Mouse (Mus musculus) left cerebral cortex, adult 8-10 months (tissue): ENCODE measurements around the gene Telo2. TPM values are rescaled to one million over a fixed set of nuclear protein-coding genes. Genes with fewer than 3 reads are reported as not detected.
A peak's percentile ranks its signal among the peaks of the same experiment; 100 is the strongest.
"Not testable (repeated sequence)": the region's sequence is repeated elsewhere in the genome, so short reads cannot be mapped to it uniquely, and the experiment has no call there.

Source experiments
- DNase-seq, 2 experiments: peaks; one replicate each; pipeline ENCODE4 v3.0.0; 2022; ENCODE audit warnings: low spot score in 2 of 2
- total RNA-seq, 4 experiments: library from RNA; stranded (reverse); gene quantifications; 2 replicates each; pipeline ENCODE4 v1.2.4; 2022

Gene Telo2
- 10 to 100 TPM; 22.6 to 34.6 (median 28.6) TPM for total RNA-seq

DNA sequence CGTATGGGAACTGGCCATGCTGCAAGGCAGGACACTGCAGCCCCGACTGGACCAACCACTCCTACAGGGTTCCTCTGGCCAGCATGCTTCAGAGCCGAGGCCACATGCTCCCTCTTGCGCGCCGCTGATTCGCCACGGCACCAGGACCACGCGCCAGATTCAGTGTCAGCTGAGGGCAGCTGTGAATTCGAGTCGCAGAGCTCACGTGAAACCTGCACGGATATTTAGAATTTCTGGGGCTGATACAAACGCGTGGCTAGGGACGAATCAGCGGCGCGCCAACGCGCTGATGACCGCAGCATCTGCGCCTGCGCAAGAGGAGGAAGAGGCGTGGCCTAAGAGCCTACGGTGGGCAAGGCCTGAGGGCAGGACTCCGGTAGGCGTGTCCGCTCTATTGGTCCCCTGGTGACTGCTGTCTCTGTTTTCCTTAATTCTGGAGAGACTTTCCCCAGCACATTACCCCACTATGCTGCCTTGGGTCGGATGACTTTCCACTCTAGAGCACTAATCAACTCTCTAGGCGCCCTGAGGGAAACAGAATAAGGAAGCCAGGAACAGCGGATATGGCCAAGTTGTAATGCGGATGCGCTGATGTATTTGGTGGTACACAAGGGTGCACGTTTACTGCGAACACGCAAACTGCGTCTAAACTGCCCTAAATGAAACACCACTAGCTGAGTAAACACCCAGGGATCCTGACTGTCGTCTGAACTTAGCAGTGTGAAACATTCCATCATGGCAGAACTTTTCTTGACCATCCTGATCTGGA, at the start of gene Telo2:
Gene Telo2, minus strand, starts transcription at position 304 of the 769 bp plus-strand sequence.
- peak; percentile 87 for DNase-seq

DNA sequence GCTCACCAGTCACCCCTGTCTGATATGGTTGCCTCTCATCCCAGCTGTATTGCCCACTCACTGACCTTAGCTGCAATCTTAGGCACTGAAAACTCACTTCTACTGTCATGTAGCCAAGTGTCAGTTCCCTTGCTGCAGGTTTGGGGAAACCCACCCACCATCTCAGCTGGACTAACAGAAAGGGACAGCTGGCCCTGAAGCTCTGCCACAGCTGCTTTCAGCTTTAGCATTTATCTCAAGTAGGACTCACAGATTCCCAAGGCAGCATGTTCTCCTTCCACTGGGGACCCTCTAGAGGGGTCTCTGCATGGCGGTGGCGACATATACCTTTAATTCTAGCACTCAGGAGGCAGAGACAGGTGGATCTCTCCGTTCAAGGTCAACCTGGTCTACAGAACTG, 49.0 kb upstream of the Telo2 start:
- no peak for DNase-seq

DNA sequence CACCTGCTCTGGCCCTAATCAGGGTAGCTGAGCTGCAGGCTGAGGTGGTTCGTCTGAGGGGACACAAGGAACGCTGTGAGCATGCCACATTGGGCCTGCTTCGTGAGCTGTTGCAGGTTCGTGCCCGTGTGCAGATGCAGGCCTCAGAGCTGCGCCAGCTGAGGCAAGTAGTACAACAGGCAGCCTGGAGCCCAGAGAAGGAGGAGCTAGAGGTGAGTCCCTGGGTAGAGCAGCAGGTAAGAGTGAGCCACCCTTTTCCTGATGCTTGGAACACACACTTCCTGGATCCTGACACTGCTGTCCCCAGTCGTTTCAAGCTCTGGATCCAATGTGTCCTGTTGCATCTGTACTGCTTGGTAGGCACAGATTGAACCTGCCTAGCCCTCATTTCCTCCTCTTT, 47.6 kb upstream of the Telo2 start:
- no peak for DNase-seq

DNA sequence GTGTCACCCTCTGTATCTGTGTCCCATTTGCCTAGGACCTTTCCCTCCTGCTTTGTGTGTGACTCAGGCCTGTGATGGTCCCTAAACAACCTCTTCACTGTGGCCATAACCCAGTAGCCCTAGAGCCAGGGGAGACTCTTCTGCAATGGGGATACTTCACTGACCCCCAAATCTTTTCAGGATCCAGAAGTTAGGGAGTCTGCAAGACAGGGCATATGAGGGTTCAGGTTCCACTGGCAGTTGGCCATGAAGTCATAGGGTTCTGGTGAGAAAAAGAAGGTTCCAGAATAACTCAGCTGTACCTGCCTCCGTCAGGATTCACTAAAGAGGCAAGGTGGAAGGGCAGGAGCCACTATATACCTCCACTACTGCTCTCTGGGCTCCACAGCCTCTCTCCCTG, 46.4 kb upstream of the Telo2 start, which contains the start of gene Ccdc154:
Gene Ccdc154, plus strand, starts transcription at position 301 of the 400 bp plus-strand sequence.
- DNase-seq: no peak

DNA sequence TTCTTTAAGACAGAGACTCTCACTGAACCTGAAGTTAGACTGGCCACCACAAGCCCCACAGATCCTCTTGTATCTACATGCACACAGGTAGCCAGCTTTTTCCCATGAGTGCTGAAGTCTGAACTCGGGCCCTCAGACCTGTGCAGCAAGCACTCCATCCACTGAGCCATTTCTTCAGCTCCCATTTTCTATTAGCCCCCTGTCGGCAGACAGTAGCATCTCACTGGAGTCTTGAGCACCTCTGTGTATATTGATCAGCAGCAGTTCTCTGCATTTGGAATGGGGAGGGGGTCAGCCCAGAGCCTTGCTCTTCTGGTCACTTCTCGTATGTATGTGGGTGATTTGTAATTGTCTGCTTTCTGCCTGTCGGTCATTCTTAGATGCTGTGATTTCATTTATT, 24.2 kb upstream of the Telo2 start:
- no peak for DNase-seq

DNA sequence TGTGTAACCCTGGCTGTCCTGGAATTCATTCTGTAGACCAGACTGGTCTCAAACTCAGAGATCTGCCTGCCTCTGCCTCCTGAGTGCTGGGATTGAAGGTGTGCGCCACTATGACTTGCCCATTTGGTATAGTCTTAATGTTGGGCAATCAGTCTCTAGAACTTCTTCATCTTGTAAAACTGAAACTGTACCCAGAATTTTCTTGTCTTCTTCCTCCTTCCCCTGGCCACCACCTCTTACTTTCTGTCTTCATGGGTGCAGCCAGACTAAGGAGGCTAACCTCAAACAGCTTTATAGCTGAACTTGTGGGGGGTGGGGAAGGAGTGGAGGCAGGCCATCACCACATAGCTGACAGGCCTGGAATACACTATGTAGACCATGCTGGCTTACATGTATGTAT, 23.0 kb upstream of the Telo2 start:
- no peak for DNase-seq

DNA sequence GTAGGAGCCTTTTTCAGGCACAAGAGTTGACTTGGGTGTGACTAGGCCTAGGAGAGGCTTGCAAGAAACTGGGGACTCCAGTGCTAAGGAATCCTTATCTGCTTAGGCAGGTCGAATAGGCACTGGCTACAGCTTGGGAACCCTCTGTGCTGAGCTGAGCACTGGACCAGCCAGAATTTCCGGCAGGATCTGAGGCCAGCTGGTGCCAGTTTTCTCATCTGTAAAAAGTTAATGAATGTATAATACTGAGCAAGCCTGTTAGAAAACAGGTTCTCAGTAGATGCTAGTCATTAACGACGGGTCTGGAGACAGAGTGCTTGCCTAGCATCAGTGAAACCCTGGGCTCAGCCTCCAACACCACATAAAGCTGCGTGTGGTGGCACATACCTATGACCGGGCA, 19.9 kb upstream of the Telo2 start:
- DNase-seq: no peak

DNA sequence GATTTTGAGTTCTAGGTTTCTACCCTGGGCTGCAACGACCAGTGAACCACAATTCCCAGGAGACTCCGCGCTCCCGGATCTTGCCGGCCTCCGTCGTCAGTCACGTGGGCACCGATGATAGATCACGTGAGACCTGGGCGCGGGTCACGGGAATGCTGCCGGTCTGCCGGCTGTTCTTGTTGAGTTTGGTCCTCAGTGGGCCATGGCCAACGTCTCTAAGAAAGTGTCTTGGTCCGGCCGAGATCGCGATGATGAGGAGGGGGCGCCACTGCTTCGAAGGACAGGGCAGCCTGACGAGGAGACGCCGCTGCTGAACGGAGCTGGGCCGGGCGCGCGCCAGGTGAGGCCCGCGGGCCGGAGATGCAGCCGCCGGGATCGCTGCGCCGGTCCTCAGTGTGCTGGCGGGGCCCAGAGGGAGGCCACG, 17.5 kb upstream of the Telo2 start, which contains the start of gene Clcn7:
Gene Clcn7, plus strand, starts transcription at position 117 of the 424 bp plus-strand sequence.
- DNase-seq: peak; percentile 91 to 93

DNA sequence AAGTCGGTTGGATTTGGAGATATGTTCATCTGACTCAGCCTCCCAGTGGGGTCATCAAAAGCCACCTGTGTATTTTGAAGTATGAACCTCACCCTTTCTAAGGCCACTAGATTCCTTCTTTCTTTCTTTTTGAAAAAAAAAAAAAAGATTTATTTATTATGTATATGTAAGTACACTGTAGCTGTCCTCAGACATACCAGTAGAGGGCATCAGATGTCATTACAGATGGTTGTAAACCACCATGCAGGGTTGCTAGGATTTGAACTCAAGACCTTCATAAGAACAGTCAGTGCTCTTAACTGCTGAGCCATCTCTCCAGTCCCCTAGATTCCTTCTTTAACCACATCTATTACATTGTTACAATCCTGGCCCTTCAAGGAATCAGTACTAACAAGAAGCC, 14.3 kb upstream of the Telo2 start:
- no peak for DNase-seq

DNA sequence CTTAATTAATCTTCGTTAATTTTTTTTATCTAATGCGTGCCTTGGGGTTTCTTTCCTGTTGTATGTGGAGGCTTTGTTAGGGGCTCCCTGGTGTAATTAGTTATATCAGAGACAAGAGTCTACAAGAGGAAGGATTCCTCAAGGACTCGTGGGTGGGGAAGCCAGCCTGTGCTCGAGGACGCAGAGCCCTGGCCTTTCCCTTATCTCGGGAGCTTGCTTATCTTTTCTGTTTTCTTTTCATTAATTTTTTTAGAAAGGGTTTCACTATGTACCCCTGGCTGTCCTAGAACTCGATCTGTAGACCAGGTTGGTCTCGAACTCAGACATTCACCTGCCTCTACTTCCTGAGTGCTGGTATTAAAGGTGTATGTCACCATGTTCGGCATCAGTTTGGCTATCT, 11.9 kb upstream of the Telo2 start:
- DNase-seq: no peak

DNA sequence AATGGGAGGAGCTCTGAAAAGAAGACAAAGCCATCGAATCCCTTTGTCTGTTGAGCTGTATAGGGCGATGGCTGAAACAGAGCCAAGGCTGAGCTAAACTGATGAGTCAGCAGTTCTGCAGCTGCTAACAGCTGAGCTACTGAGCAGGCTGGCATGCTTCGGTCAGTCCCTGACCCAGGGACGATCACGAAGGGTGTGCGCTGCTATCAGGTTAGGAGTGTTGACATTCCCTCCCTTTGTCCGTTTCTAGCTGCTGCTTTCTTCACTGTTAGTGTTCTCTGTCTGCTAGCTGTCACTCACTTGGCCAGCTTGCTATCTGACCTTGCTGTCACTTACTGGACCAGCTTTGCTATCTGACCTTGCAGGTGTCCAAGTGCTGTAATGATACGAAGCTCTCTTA, 11.3 kb upstream of the Telo2 start:
- DNase-seq: no peak

DNA sequence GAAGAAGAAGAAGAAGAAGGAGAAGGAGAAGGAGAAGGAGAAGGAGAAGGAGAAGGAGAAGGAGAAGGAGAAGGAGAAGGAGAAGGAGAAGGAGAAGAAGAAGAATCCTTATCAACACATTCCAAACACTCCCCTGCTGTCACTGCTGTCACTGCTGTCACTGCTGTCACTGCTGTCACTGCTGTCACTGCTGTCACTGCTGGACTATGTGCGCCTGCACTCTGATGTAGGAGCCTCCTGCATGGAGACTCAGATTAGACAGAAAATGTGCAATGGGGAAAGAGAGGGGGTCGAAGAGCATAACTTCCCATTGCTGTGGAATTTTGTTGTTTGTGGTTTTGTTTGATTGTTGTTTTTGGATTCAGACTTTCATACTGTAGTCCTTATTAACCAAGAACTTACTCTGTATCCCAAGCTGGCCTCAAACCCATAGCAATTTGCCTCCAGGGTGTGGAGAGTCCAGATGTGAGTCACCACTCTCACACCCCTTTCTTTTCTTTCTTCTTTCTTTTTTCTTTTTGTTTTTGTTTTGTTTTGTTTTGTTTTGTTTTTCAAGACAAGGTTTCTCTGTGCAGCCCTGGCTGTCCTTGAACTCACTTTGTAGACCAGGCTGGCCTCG, 9.8 kb upstream of the Telo2 start:
- not testable (repeated sequence) for DNase-seq

DNA sequence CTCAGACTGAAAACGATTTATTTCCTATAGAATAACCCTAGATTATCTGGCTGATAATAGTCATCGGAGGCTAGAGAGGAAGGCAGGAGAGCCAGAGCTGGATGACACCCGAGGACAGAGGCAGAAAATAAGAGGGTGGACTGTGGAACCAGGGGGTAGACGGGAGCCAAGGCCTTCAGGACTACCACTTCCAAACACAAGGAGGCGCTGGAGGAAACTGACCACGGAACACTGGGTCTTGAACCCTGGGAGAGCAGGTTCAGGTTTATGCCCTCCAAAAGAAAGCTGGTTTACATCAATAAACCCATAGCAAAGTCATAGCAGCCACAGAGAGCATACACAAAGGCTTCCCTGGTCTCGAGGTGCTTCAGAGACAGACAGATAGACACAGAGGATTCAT, 8.2 kb upstream of the Telo2 start:
- DNase-seq: no peak

DNA sequence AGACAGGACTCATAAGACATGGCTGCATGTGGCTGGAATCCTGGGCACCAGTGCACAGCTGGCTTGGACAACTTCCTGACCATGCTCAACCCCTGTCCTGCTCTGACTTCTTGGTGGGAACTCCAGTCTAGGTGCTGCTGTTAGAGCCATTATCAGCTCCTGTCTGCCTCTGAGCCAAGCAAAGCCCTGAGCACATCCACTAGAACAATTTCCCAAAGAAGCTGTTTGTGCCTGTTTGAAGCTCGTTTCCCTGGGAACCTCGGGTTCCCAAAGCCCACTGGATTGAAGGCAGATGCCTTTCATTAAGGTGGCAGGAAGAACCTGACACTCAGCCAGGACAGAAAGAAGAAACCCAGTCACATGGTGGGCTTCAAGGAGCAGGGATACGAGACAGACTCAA, 4.6 kb upstream of the Telo2 start, which contains the start of gene Ptx4:
Gene Ptx4, plus strand, starts transcription at position 355 of the 400 bp plus-strand sequence.
- DNase-seq: no peak

DNA sequence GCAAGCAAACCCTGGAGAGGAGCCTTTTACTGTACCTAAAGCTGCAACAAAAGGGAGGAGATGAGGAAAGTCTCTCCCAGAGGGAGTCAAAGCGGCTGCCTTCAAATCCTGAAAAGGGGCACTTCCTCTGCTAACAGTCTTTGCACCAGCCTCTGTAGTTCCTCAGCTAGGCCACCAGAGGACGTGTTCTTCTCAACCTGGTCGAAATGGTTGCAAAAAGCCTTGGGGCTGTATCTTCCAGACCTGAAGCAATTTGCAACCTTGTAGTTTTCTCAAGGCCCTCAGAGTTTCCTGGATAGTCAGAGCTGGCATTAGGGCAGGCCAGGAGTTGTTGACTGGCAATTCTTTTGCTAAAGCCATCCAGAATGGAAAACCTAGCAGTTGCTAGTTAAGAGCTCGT, 1.5 kb upstream of the Telo2 start:
- DNase-seq: no peak

DNA sequence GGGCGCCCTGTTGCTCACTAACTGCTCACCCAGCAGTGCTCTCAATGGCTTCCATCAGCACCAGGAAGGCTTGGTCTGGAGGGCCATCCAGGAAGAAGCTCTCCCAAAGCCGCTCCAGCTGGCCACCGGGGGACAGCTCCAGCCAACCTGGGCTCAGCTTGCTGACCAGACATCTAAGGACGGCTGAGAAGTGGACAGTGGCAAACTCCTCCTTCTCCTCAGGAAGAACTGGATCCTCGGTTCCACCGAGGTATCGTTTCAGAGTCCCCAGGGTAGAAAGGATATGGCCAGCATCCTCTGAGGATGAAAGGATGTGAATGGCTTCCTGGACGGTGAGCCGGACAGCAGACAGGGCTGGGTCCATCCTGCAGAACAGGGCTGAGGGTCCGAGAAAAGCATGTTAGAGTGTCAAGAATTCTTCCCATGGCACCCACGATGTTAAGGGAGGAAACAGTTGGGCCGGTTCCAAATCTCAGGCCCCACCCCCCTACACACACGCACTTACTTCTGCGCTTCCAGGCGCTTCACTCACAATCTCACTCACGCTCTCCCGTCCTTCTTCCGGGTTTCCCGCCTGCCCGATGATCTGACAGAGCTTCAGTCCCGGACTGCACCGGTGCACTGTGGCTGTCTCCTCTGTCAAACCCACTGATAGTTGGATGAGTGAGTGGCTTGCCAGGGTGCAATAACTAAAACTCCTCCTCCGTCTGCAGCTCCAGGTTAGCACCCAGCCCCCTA, 690 bp downstream of the Telo2 start:
- no peak for DNase-seq

DNA sequence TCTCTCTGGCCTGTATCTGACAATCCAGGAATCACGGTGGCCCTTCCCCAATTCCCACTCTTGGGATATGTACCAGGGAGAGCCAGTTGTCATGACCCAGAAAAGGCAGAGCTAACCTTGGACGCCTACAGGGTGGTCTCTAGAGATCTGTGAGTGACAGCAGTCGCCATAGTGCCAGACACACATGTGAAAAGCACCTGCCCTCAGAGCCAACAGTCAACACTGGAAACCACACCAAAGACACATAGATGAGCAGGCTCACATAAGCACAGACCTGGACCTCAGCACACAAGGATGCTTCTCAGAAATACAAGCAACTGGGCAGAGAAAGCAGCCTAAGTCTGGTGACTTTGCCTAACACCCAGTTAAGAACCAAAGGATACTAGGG, 3.4 kb downstream of the Telo2 start:
- no peak for DNase-seq

DNA sequence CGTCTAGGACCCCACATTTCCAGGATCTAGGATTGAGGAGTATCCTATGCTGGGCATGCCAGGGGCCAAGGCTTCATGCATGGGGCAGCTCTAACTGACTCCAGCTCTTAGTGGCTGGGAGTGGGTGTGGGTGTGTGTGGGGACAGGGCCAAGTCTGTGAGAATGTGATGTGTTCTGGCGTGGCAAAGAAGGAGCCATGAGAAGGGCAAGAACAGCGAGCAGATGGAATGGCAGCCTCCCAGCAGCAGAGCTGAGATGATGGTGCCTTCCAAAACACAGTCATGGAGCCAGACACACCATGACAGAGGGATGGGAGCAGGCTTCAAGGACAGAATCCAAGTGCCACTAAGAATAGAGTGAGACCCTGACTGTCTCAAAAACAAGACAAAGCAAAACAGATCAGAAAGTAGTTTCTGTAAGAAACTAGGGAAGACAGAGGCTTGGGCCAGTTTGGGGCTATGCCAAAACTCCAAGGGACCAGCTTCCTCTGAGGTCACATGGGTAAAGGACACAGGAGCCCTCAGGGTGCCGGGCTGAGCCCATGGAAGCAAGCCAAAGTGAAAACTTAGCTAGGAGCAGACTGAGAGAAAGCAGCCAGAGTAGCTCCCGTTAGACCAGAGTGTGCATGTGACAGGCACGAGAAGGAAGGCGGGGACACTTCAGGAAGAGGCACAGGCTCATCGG, 3.9 kb downstream of the Telo2 start:
- DNase-seq: peak in 1 of 2 experiments; percentile 65

DNA sequence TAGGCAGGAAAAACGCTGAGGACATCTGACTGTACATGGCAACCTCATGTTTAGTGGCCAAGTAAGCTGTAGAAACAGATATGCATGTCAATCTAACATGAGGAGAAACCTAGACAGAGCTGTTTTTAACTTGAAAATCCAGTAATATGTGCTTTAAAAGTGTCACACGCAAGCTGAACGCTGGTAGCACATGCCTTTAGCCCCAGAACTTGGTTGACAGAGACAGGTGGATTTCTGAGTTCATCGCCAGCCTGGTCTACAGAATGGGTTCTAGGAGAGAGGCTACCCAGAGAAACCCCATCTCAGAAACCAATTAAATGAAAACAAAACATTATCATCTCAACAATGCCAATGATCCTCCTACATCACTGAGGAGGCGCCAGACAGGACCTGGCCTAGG, 4.5 kb downstream of the Telo2 start:
- DNase-seq: no peak

DNA sequence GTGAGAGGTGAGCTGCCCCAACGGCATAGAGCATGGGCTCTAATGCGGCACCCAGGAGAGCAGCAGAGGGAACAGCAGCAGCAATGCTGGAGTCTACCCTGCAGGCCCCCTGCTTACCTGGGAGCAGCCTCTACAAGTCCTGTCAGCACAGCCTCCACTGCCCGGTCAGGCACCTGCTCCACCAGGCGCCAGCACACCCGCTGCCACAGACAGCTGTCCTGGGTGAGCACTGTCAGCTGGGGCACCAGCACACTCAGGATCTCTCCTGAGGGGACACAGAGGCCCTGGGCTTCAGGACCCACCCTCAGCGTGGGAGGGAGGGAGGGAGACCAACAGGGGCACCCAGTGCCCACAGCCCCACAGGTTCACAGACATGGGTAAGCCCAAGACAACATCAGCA, 5.2 kb downstream of the Telo2 start:
- no peak for DNase-seq

DNA sequence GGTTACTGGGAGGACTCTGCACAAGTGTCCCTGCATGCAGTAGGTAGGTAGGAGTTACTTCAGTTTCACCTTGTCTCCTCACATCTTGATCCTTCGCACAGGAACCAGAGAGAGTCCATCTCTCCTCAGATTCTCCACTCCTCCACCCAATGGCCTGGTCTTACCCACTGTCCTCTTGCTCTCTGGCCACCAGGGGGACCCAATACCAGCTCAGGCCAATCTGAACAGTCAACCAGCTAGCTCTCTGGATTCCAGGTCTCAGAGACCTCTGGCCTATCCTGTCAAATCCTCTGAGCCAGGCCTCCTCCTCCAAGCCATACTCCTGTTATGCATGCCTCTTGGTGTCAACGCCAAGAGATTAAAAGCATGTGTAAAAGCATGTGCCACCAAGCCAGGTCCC, 6.2 kb downstream of the Telo2 start:
- no peak for DNase-seq

DNA sequence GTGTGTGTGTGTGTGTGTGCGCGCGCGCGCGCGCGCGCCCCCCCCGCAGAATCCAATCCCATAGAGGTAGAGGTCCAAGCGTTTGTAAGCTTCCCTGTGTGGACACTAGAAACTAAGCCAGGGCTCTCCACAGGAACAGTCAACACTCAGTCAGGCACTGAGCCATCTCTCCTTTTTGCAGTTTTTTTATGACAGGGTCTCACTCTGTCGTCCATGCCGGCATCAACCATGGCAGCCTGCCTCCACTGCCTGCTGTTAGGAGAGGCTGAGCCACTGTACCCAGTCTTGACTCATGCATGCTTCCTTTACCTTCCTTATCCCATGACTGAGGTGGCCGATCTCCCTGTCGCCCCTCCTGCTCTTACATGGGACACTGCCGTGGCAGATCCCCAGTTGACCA, 8.0 kb downstream of the Telo2 start:
- DNase-seq: no peak
